In genomic region chr10:67871811-67872210, GRCm38 (mm10) we compare ENCODE assay signal across 7 mouse cellular contexts. TPM values are rescaled to one million over a fixed set of nuclear protein-coding genes. Genes with fewer than 3 reads are reported as not detected.
DNase-seq lines count a peak whose midpoint lies in the region; ATAC-seq and TF ChIP-seq lines count a peak whose summit lies in the region.

No protein-coding gene starts in this region.

- H3K9ac ChIP-seq in CH12.LX (ENCODE audit: insufficient read depth, low read depth) = no peak overlapping the region

- no peak overlapping the region for H3K4me3 ChIP-seq in CH12.LX (replicated peaks in 1 of 3; ENCODE audit: low read depth in 2 of 3, low read length in 2 of 3, poor library complexity in 1 of 3)

- TF ChIP-seq CTCF in CH12.LX (conservative IDR thresholded peaks at IDR 0.05 in 1 of 2, IDR thresholded peaks at IDR 0.05 in 1 of 2; ENCODE audit: low read depth in 2 of 2, low read length in 2 of 2) = peak; percentile 75 to 93

- no peaks in the 10 kb centered on the region for H3K9me3 ChIP-seq in CH12.LX (replicated peaks; ENCODE audit: low read length)

- dilution Hi-C loops in CH12.LX (cut with MboI; ENCODE audit: extremely low pct_ligation_motif_present, extremely low pct_unique_long_range_greater_than_20kb, low sequenced_read_pairs) = no loop called here

- H3K36me3 ChIP-seq in CH12.LX (replicated peaks in 1 of 2; ENCODE audit: control insufficient read depth in 1 of 2, insufficient read depth in 1 of 2, low read length in 1 of 2) = no peaks in the 10 kb centered on the region

- peak; percentile 75 for TF ChIP-seq RAD21 in CH12.LX (IDR thresholded peaks at IDR 0.05; ENCODE audit: low read depth, low read length)

- ATAC-seq in granulocyte monocyte progenitor cell, adult 5-6 weeks (replicated peaks; ENCODE audit: poor library complexity, severe bottlenecking) = peak; percentile 98

- TF ChIP-seq POLR2A in CH12.LX (IDR thresholded peaks at IDR 0.05; ENCODE audit: low read depth, low read length) = no peak

- no peak overlapping the region for H3K4me2 ChIP-seq in CH12.LX (ENCODE audit: insufficient read depth, low read depth, poor library complexity, severe bottlenecking)

- no peak overlapping the region for H3K27ac ChIP-seq in CH12.LX (ENCODE audit: insufficient read depth, low read depth)

- no peaks in the 10 kb centered on the region for H3K27me3 ChIP-seq in CH12.LX (replicated peaks)

- in situ Hi-C loops in CH12.LX (cut with MboI; ENCODE audit: low pct_ligation_motif_present, low pct_unique_long_range_greater_than_20kb, low sequenced_read_pairs) = no loop called here

- TF ChIP-seq EP300 in CH12.LX (IDR thresholded peaks at IDR 0.05; ENCODE audit: low read length) = no peak

- H3K79me2 ChIP-seq in CH12.LX (replicated peaks; ENCODE audit: control insufficient read depth, extremely low read depth, insufficient read depth, poor library complexity, severe bottlenecking) = no peaks in the 10 kb centered on the region

- peaks cover 0 to 3% of the 10 kb centered on the region in 2 experiments; a peak in 3 of 4 replicates for H3K4me1 ChIP-seq in CH12.LX (ENCODE audit: control insufficient read depth in 1 of 2, insufficient read depth in 2 of 2)

- DNase-seq in CH12.LX (ENCODE audit: extremely low read depth) (peak; percentile 73), ZHBTc4 (ENCODE audit: low read depth, low spot score) (peak; percentile 79)
- peak; percentile 48 to 72 for DNase-seq in cerebellum, postnatal 4 days (ENCODE audit: low spot score in 2 of 2)
- DNase-seq in layer of hippocampus, adult 8-10 months (ENCODE audit: low spot score in 2 of 2) = peak; percentile 52 to 81
- DNase-seq in lung, postnatal 36 days = peak; percentile 92
- peak; percentile 44 to 64 for DNase-seq in right cerebral cortex, postnatal 36 days (ENCODE audit: low spot score in 2 of 2)

TF ChIP-seq in CH12.LX, 34 proteins besides CTCF, POLR2A, EP300 and RAD21:
- TF ChIP-seq TBP (conservative IDR thresholded peaks at IDR 0.05; ENCODE audit: low read depth, low read length) (no peak), UBTF (IDR thresholded peaks at IDR 0.05; ENCODE audit: low read depth, low read length) (no peak), MYC (IDR thresholded peaks at IDR 0.05; ENCODE audit: low read depth, low read length) (no peak), JUN (IDR thresholded peaks at IDR 0.05; ENCODE audit: insufficient read depth, low read depth, low read length) (no peak), ZMIZ1 (IDR thresholded peaks at IDR 0.05; ENCODE audit: low read depth, low read length) (no peak), NELFE (IDR thresholded peaks at IDR 0.05; ENCODE audit: low read depth, low read length) (peak; percentile 37; the same call in 1 of the 2 replicates), BHLHE40 (IDR thresholded peaks at IDR 0.05; ENCODE audit: low read depth, low read length) (no peak), USF1 (IDR thresholded peaks at IDR 0.05; ENCODE audit: low read depth, low read length) (no peak), MAX (IDR thresholded peaks at IDR 0.05; ENCODE audit: low read length) (no peak), CHD1 (IDR thresholded peaks at IDR 0.05; ENCODE audit: low read depth, low read length) (no peak), HCFC1 (IDR thresholded peaks at IDR 0.05; ENCODE audit: low read depth, low read length) (no peak), MAFK (IDR thresholded peaks at IDR 0.05; ENCODE audit: insufficient replicate concordance, low read length) (no peak), MEF2A (IDR thresholded peaks at IDR 0.05; ENCODE audit: borderline replicate concordance, low read depth, low read length) (no peak), KAT2A (IDR thresholded peaks at IDR 0.05; ENCODE audit: insufficient replicate concordance, low read length) (no peak), MAZ (IDR thresholded peaks at IDR 0.05; ENCODE audit: low read depth, low read length) (no peak), TCF12 (IDR thresholded peaks at IDR 0.05; ENCODE audit: low read depth, low read length) (0 out of 2 replicates have a peak, but pooled peaks have one; percentile 17), CHD2 (IDR thresholded peaks at IDR 0.05; ENCODE audit: low read length) (no peak), ZC3H11A (IDR thresholded peaks at IDR 0.05; ENCODE audit: low read depth, low read length) (peak; percentile 45), E2F4 (IDR thresholded peaks at IDR 0.05; ENCODE audit: insufficient replicate concordance, low read depth, low read length) (no peak), SMC3 (IDR thresholded peaks at IDR 0.05; ENCODE audit: low read depth, low read length) (peak; percentile 88), RCOR1 (conservative IDR thresholded peaks at IDR 0.05; ENCODE audit: low read depth, low read length) (no peak), ETS1 (conservative IDR thresholded peaks at IDR 0.05; ENCODE audit: low read depth, low read length) (no peak)
TF ChIP-seq in CH12.LX: peak in this region for 4.

RNA-seq across cellular contexts. Expression of gene Zfp365, which starts 40.7 kb away (rescaled TPM):
- total RNA-seq in CH12.LX (2012; rRNA removed) (1.2 and 1.3 TPM in 2 replicates), CH12.LX (2014; rRNA removed) (1.0 and 1.2 TPM in 2 replicates)
- polyA plus RNA-seq in CH12.LX (2012; ENCODE audit: insufficient read length, low read depth) = 2.4 and 4.0 TPM in 2 replicates
- total RNA-seq in granulocyte monocyte progenitor cell, adult 5-6 weeks (2014; fragmentation: Nextera tagmentation) = not detected in 2 replicates
- not detected in 2 replicates for total RNA-seq in granulocyte monocyte progenitor cell, adult 5-6 weeks (2017)
- 100 to 1,000 TPM; 214 to 255 (median 232) TPM for total RNA-seq in layer of hippocampus, adult 8-10 months (2022)

Comparison
In these comparisons a context has a peak if more than half of its experiments do, and no peak if none do; other contexts are left out.
1. RNA of gene Zfp365, which starts 40.7 kb away (total RNA-seq): 214 to 255 TPM in layer of hippocampus, adult 8-10 months; 1.0 to 1.3 TPM in CH12.LX and not detected in granulocyte monocyte progenitor cell, adult 5-6 weeks; every median in the first group is over 10 times any median in the second.
2. Peak in every context shown above with its lines, with median percentiles within 50 percentile points of each other: DNase-seq.